Mouse (Mus musculus): Measurements from ENCODE around the gene Ncapg2. TPM values are rescaled to one million over a fixed set of nuclear protein-coding genes. Genes with fewer than 3 reads are reported as not detected.
A peak's percentile ranks its signal among the peaks of the same experiment; 100 is the strongest.

Gene Ncapg2
- total and polyA plus RNA-seq, 2 experiments from 2014 or later: 6.3 to 8.8 TPM

- ATAC-seq (no peak; the same call in 1 of the 2 replicates), DNase-seq (ENCODE audit: low spot score) (no peak)
- no peaks in the 10 kb centered on the region for H3K9me3 ChIP-seq (ENCODE audit: low read length)
- peak overlapping the region; percentile 70 for H3K4me2 ChIP-seq (ENCODE audit: low read depth, low read length)
- no peaks in the 10 kb centered on the region for H3K36me3 ChIP-seq (ENCODE audit: insufficient read depth, low read length)
- peaks cover 10% of the 10 kb centered on the region for H3K4me1 ChIP-seq (ENCODE audit: insufficient read depth, low read length)
- no peak for TF ChIP-seq CTCF (IDR thresholded peaks at IDR 0.05; ENCODE audit: low read depth)
- H3K27me3 ChIP-seq (ENCODE audit: insufficient read depth, low read length): no peaks in the 10 kb centered on the region
- no peak overlapping the region; the same call in 1 of the 2 replicates for H3K9ac ChIP-seq (replicated peaks; ENCODE audit: low read length)
- H3K27ac ChIP-seq: no peak overlapping the region
- H3K4me3 ChIP-seq (ENCODE audit: low read length): peak overlapping the region; percentile 52
- WGBS: 78% methylated on average over 8 of the region's 8 CpGs
These were observed 79.8 kb downstream of the Ncapg2 start for GRCm38 (mm10) chr12:116484991-116485390.

DNA sequence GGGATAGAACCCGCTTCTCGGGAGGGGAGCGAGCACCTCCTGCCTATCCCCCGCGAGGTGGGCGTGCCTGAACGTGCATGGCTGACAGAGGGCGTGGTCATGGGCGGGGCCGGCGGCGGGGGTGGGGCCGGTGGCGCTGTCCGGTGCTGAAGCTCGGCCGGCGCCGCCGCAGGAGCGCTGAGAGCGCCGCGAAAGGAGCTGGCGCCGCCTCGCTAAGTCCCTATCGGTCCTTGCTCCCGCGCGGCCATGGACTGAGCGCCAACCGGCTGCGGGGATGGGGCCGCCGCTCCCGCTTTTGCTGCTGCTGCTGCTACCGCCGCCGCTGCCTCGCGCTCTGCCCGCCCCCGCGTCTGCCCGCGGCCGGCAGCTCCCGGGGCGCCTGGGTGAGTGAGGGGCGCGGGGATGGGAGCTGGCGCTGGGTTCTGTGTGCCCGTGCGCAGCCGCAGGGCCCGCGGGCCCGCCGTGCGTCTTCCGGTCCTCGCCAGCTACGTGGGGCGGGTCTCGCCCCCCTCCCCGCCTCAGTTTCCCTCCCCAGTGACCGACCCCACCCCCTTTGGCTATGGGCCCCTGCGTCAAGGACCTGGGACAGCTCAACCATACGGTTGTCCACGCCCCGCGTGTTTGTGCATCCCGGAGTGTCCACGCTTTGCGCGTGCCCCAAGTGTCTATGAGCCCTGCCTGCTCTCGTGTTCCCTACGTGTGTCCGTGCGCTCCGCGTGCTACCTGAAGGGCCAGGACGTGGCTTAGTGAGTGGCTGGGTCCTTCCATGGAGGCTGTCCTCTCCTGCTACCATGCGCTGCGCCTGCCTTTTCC, 80.6 kb downstream of the Ncapg2 start, which contains the start of gene Ptprn2:
Ptprn2 (plus strand) TSS at position 130 of the 813 bp plus-strand sequence.
- peak within 1 kb of the TSS; percentile 70 for H3K4me2 ChIP-seq (ENCODE audit: low read depth, low read length)
- peak within 1 kb of the TSS; percentile 91 for H3K27ac ChIP-seq
- no peaks in the 10 kb centered on the region for H3K9me3 ChIP-seq (ENCODE audit: low read length)
- H3K4me1 ChIP-seq (ENCODE audit: insufficient read depth, low read length): peaks cover 10% of the 10 kb centered on the region
- DNase-seq (ENCODE audit: low spot score) (peak; percentile 88), ATAC-seq (peak; percentile 87)
- peak within 1 kb of the TSS; percentile 67 for H3K9ac ChIP-seq (replicated peaks; ENCODE audit: low read length)
- no peak for TF ChIP-seq CTCF (IDR thresholded peaks at IDR 0.05; ENCODE audit: low read depth)
- H3K27me3 ChIP-seq (ENCODE audit: insufficient read depth, low read length): no peaks in the 10 kb centered on the region
- peak within 1 kb of the TSS; percentile 52 for H3K4me3 ChIP-seq (ENCODE audit: low read length)
- no peaks in the 10 kb centered on the region for H3K36me3 ChIP-seq (ENCODE audit: insufficient read depth, low read length)
- WGBS: under 1% methylated on average over 72 of the region's 86 CpGs

GRCm38 (mm10) chr12:116486404-116486730, 81.2 kb downstream of the Ncapg2 start:
- Histone ChIP-seq H3K27me3 (ENCODE audit: insufficient read depth, low read length) (no peaks in the 10 kb centered on the region), H3K9ac (replicated peaks; ENCODE audit: low read length) (peak overlapping the region; percentile 67), H3K4me3 (ENCODE audit: low read length) (peak overlapping the region; percentile 52), H3K27ac (peak overlapping the region; percentile 91), H3K4me2 (ENCODE audit: low read depth, low read length) (peak overlapping the region; percentile 70), H3K4me1 (ENCODE audit: insufficient read depth, low read length) (peaks cover 10% of the 10 kb centered on the region), H3K9me3 (ENCODE audit: low read length) (no peaks in the 10 kb centered on the region), H3K36me3 (ENCODE audit: insufficient read depth, low read length) (no peaks in the 10 kb centered on the region)
- peak; percentile 33 for ATAC-seq
- WGBS: 5% methylated on average over 10 of the region's 10 CpGs
- peak; percentile 9; the same call in 1 of the 2 replicates for TF ChIP-seq CTCF (IDR thresholded peaks at IDR 0.05; ENCODE audit: low read depth)
- no peak for DNase-seq (ENCODE audit: low spot score)

GRCm38 (mm10) chr12:116488836-116489235, 83.6 kb downstream of the Ncapg2 start:
- H3K4me3 ChIP-seq (ENCODE audit: low read length): no peak overlapping the region
- no peaks in the 10 kb centered on the region for H3K36me3 ChIP-seq (ENCODE audit: insufficient read depth, low read length)
- peaks cover 10% of the 10 kb centered on the region for H3K4me1 ChIP-seq (ENCODE audit: insufficient read depth, low read length)
- ATAC-seq (no peak), DNase-seq (ENCODE audit: low spot score) (no peak)
- no peak for TF ChIP-seq CTCF (IDR thresholded peaks at IDR 0.05; ENCODE audit: low read depth)
- H3K9me3 ChIP-seq (ENCODE audit: low read length): no peaks in the 10 kb centered on the region
- no peak overlapping the region for H3K9ac ChIP-seq (replicated peaks; ENCODE audit: low read length)
- H3K4me2 ChIP-seq (ENCODE audit: low read depth, low read length): no peak overlapping the region
- H3K27me3 ChIP-seq (ENCODE audit: insufficient read depth, low read length): no peaks in the 10 kb centered on the region
- 50% methylated on average over 8 of the region's 8 CpGs for WGBS
- no peak overlapping the region for H3K27ac ChIP-seq

GRCm38 (mm10) chr12:116490575-116491356, 85.6 kb downstream of the Ncapg2 start:
- DNase-seq (ENCODE audit: low spot score): no peak
- no peak overlapping the region for H3K4me2 ChIP-seq (ENCODE audit: low read depth, low read length)
- ATAC-seq: no peak
- TF ChIP-seq CTCF (IDR thresholded peaks at IDR 0.05; ENCODE audit: low read depth): no peak
- peaks cover 10% of the 10 kb centered on the region for H3K4me1 ChIP-seq (ENCODE audit: insufficient read depth, low read length)
- no peak overlapping the region for H3K9ac ChIP-seq (replicated peaks; ENCODE audit: low read length)
- no peaks in the 10 kb centered on the region for H3K36me3 ChIP-seq (ENCODE audit: insufficient read depth, low read length)
- no peaks in the 10 kb centered on the region for H3K27me3 ChIP-seq (ENCODE audit: insufficient read depth, low read length)
- H3K27ac ChIP-seq: no peak overlapping the region
- no peaks in the 10 kb centered on the region for H3K9me3 ChIP-seq (ENCODE audit: low read length)
- H3K4me3 ChIP-seq (ENCODE audit: low read length): no peak overlapping the region
- WGBS: 90% methylated on average over 5 of the region's 5 CpGs

GRCm38 (mm10) chr12:116498666-116499065, 93.5 kb downstream of the Ncapg2 start:
- no peaks in the 10 kb centered on the region for H3K4me1 ChIP-seq (ENCODE audit: insufficient read depth, low read length)
- no peaks in the 10 kb centered on the region for H3K9me3 ChIP-seq (ENCODE audit: low read length)
- H3K4me2 ChIP-seq (ENCODE audit: low read depth, low read length): no peak overlapping the region
- ATAC-seq: no peak
- H3K4me3 ChIP-seq (ENCODE audit: low read length): no peak overlapping the region
- no peak for TF ChIP-seq CTCF (IDR thresholded peaks at IDR 0.05; ENCODE audit: low read depth)
- H3K9ac ChIP-seq (replicated peaks; ENCODE audit: low read length): no peak overlapping the region
- no peaks in the 10 kb centered on the region for H3K36me3 ChIP-seq (ENCODE audit: insufficient read depth, low read length)
- no peak overlapping the region for H3K27ac ChIP-seq
- H3K27me3 ChIP-seq (ENCODE audit: insufficient read depth, low read length): no peaks in the 10 kb centered on the region
- no peak for DNase-seq (ENCODE audit: low spot score)

Data from hindbrain, postnatal 0 days (tissue).